ENCODE assay signal across 13 mouse cellular contexts in genomic region chr3:121604081-121604480, GRCm38 (mm10).
DNase-seq lines count a peak whose midpoint lies in the region; ATAC-seq and TF ChIP-seq lines count a peak whose summit lies in the region.
"Had no signal": no experiment of that assay in that cellular context is flagged by ENCODE, and none has a peak within 500 bp of the region (broad histone marks: within the 10 kb centered on the region; RNA-seq: fewer than 3 reads in every experiment).

No protein-coding gene starts in this region.

- no peak for TF ChIP-seq CTCF in stomach, postnatal 0 days (IDR thresholded peaks at IDR 0.05; ENCODE audit: low read depth)

- no peak for TF ChIP-seq EP300 in stomach, postnatal 0 days (optimal IDR thresholded peaks at IDR 0.05)

- 69% methylated on average over 9 of the region's 9 CpGs for WGBS in stomach, postnatal 0 days

- ATAC-seq in frontal cortex, adult (ENCODE audit: low TSS enrichment), result peak; percentile 98
- no peak for ATAC-seq in stomach, postnatal 0 days (ENCODE audit: low FRiP score, low TSS enrichment)
- no peak for ATAC-seq in erythroid progenitor cell, adult 5-6 weeks (replicated peaks; ENCODE audit: low FRiP score, poor library complexity, severe bottlenecking)
- ATAC-seq: activated CD4-positive, CD25-positive, alpha-beta regulatory T cell, adult 4 months; inflammation-experienced regulatory T-cells, adult 6 months had no signal

- H3K27ac ChIP-seq in stomach, postnatal 0 days (replicated peaks), result peak overlapping the region; percentile 40; the same call in 1 of the 2 replicates
- H3K27ac ChIP-seq: heart, embryonic 15.5 days had no signal

- H3K9me3 ChIP-seq in stomach, postnatal 0 days (ENCODE audit: control insufficient read depth, low read length), result no peaks in the 10 kb centered on the region
- H3K9me3 ChIP-seq: heart, embryonic 15.5 days had no signal

- H3K9ac ChIP-seq in stomach, postnatal 0 days (ENCODE audit: low read length), result no peak overlapping the region
- H3K9ac ChIP-seq: heart, embryonic 15.5 days had no signal

- intact Hi-C loops in gastrocnemius, postnatal 36 days (cut with DNase I), result no loop called here

- peaks cover 3% of the 10 kb centered on the region; the same call in 1 of the 2 replicates for H3K4me1 ChIP-seq in stomach, postnatal 0 days (replicated peaks; ENCODE audit: control insufficient read depth, insufficient read depth)

- H3K36me3 ChIP-seq in stomach, postnatal 0 days (ENCODE audit: control insufficient read depth, insufficient read depth, low read length), result no peaks in the 10 kb centered on the region
- H3K36me3 ChIP-seq: heart, embryonic 15.5 days had no signal

- H3K27me3 ChIP-seq in stomach, postnatal 0 days (ENCODE audit: control insufficient read depth, insufficient read depth, low read length), result no peaks in the 10 kb centered on the region
- H3K27me3 ChIP-seq: heart, embryonic 15.5 days had no signal

- no peak for DNase-seq in frontal cortex, postnatal 14 days (ENCODE audit: low spot score in 2 of 2)
- peak; percentile 24 for DNase-seq in lung, postnatal 10 days
- DNase-seq in lung, postnatal 25 days (ENCODE audit: low spot score), result no peak
- peak; percentile 46 to 50 for DNase-seq in cerebellum, postnatal 36 days
- DNase-seq in stomach, postnatal 0 days (ENCODE audit: low spot score), result no peak
- DNase-seq in gastrocnemius, postnatal 36 days, result no peak
- DNase-seq: retina, postnatal 1 day had no signal

- H3K4me3 ChIP-seq in stomach, postnatal 0 days (ENCODE audit: low read depth, low read length), result no peak overlapping the region
- H3K4me3 ChIP-seq: heart, embryonic 15.5 days; megakaryocyte, embryonic 14.5 days had no signal

- H3K4me2 ChIP-seq in stomach, postnatal 0 days (replicated peaks; ENCODE audit: low read depth), result no peak overlapping the region
- H3K4me2 ChIP-seq: heart, embryonic 15.5 days had no signal

Comparison
In these comparisons a context has a peak if more than half of its experiments do, and no peak if none do; other contexts are left out.
1. DNase-seq: peak in lung, postnatal 10 days (single experiment) and cerebellum, postnatal 36 days (2 of 2); none in frontal cortex, postnatal 14 days (0 of 2), lung, postnatal 25 days (single experiment), stomach, postnatal 0 days (single experiment) and gastrocnemius, postnatal 36 days (0 of 2).